Mouse (Mus musculus): ENCODE measurements around the gene Lcp2. TPM values are rescaled to one million over a fixed set of nuclear protein-coding genes. Genes with fewer than 3 reads are reported as not detected.

The Lcp2 gene
- polyA plus RNA-seq (2015; fragmentation: Nextera tagmentation; extraction: Ambion mirVana), result 1.9 and 3.0 TPM in 2 replicates

GRCm38 (mm10) chr11:34046767-34047541, at the start of gene Lcp2:
TSS of gene Lcp2 (plus strand) at chr11:34046920.

GRCm38 (mm10) chr11:34098422-34098821, 51.7 kb downstream of the Lcp2 start, which contains the start of gene 4930469K13Rik:
TSS of gene 4930469K13Rik (minus strand) at chr11:34098554.

Other genes starting within 250 kb of the Lcp2 start
- gene Kcnmb1, start 83.9 kb upstream of the Lcp2 start, polyA plus RNA-seq (2015; fragmentation: Nextera tagmentation; extraction: Ambion mirVana), result 0.12 and 0.23 TPM in 2 replicates
- gene Kcnip1, start 53.8 kb upstream of the Lcp2 start, polyA plus RNA-seq (2015; fragmentation: Nextera tagmentation; extraction: Ambion mirVana), result 188 TPM in 2 replicates
- gene 4930469K13Rik, start 51.6 kb downstream of the Lcp2 start, polyA plus RNA-seq (2015; fragmentation: Nextera tagmentation; extraction: Ambion mirVana), result 9.3 and 10.8 TPM in 2 replicates
- not detected in 2 replicates for gene Foxi1, start 161.2 kb downstream of the Lcp2 start, polyA plus RNA-seq (2015; fragmentation: Nextera tagmentation; extraction: Ambion mirVana)